Mouse (Mus musculus): ENCODE measurements around the gene Gm42417.

GRCm38 (mm10) chr1:36540807-36541206 is 1.6 kb upstream of the Gm42417 start:
- TF ChIP-seq CTCF (IDR thresholded peaks at IDR 0.05; ENCODE audit: low read depth, low read length): no peak
- no peak for TF ChIP-seq POLR2A (IDR thresholded peaks at IDR 0.05; ENCODE audit: insufficient read depth, low read length)
- TF ChIP-seq EP300 (IDR thresholded peaks at IDR 0.05; ENCODE audit: insufficient read depth, low read depth, low read length): no peak
